Mouse (Mus musculus) intestine, postnatal 0 days (tissue): ENCODE measurements around the gene Tut1. TPM values are rescaled to one million over a fixed set of nuclear protein-coding genes. Genes with fewer than 3 reads are reported as not detected.
A peak's percentile ranks its signal among the peaks of the same experiment; 100 is the strongest.

Experiments used
- ATAC-seq: fragments of 200-750 bp; cut with Nextera tagmentation; 2 replicates; pipeline ENCODE4 v1.8.0; 2017; ENCODE audit warnings: mild to moderate bottlenecking, moderate TSS enrichment, moderate library complexity
- H3K27ac ChIP-seq: fragments of 300-500 bp; sonication (generic); 2 replicates; pipeline ENCODE4 v1.5.1; 2014; ENCODE audit warnings: mild to moderate bottlenecking, low read depth, low read length, moderate library complexity
- H3K27me3 ChIP-seq: fragments of 300-500 bp; sonication (generic); replicated peaks from 2 replicates; pipeline ENCODE4 v1.6.1; 2014; ENCODE audit warnings: low read length, mixed read lengths; ENCODE audit not compliant: control insufficient read depth, insufficient read depth
- H3K36me3 ChIP-seq: fragments of 300-500 bp; sonication (generic); 2 replicates; pipeline ENCODE4 v1.6.1; 2014; ENCODE audit warnings: mild to moderate bottlenecking, moderate library complexity; ENCODE audit not compliant: control insufficient read depth, insufficient read depth
- H3K4me1 ChIP-seq: fragments of 300-500 bp; sonication (generic); replicated peaks from 2 replicates; pipeline ENCODE4 v1.6.1; 2014; ENCODE audit warnings: antibody characterized with exemption, low read length, mixed read lengths; ENCODE audit not compliant: control insufficient read depth, insufficient read depth
- H3K4me2 ChIP-seq: fragments of 300-500 bp; sonication (generic); replicated peaks from 2 replicates; pipeline ENCODE4 v1.6.1; 2014; ENCODE audit warnings: low read depth, mild to moderate bottlenecking, moderate library complexity
- H3K4me3 ChIP-seq: fragments of 300-500 bp; sonication (generic); 2 replicates; pipeline ENCODE4 v1.5.1; 2014; ENCODE audit warnings: low read depth, low read length
- H3K9ac ChIP-seq: fragments of 300-500 bp; sonication (generic); 2 replicates; pipeline ENCODE4 v1.6.1; 2014; ENCODE audit warnings: mild to moderate bottlenecking, low read depth, low read length
- H3K9me3 ChIP-seq: fragments of 300-500 bp; sonication (generic); 2 replicates; pipeline ENCODE4 v1.6.1; 2016; ENCODE audit warnings: mixed run types; ENCODE audit not compliant: control insufficient read depth
- CTCF ChIP-seq: sonication (generic); IDR thresholded peaks from 2 replicates; pipeline ENCODE4 v1.5.1; 2016; ENCODE audit warnings: low read depth, mild to moderate bottlenecking, control low read depth, antibody characterized with exemption, moderate library complexity
- WGBS: fragments of 180-500 bp; shearing (Covaris S2); extraction: QIAGEN DNeasy Blood & Tissue Kit; methylation state at CpG from one replicate; pipeline ENCODE4 v1.1.7; 2014; 5-methylcytosine and 5-hydroxymethylcytosine counted together
- polyA plus RNA-seq: library from polyadenylated mRNA; unstranded; fragments of >200 nt; fragmentation: Nextera tagmentation; extraction: Ambion mirVana; gene quantifications from 2 replicates; pipeline ENCODE4 v1.2.1, GENCODE M21; 2015

Gene Tut1
- polyA plus RNA-seq, 1 experiment from 2014 or later = 10.7 TPM

- H3K36me3 ChIP-seq = no peaks in the 10 kb centered on the region
- no peak for TF ChIP-seq CTCF
- no peaks in the 10 kb centered on the region for H3K9me3 ChIP-seq
- no peak overlapping the region for H3K9ac ChIP-seq
- H3K27me3 ChIP-seq = no peaks in the 10 kb centered on the region
- H3K4me3 ChIP-seq = no peak overlapping the region
- no peak overlapping the region for H3K4me2 ChIP-seq
- peak overlapping the region; percentile 89; the same call in 1 of the 2 replicates for H3K27ac ChIP-seq
- peak; percentile 20 for ATAC-seq
- H3K4me1 ChIP-seq = peaks cover 27% of the 10 kb centered on the region
- WGBS = 15% methylated on average over 7 of the region's 7 CpGs
These were observed 30.7 kb downstream of the Tut1 start for GRCm38 (mm10) chr19:8984255-8984868.

DNA sequence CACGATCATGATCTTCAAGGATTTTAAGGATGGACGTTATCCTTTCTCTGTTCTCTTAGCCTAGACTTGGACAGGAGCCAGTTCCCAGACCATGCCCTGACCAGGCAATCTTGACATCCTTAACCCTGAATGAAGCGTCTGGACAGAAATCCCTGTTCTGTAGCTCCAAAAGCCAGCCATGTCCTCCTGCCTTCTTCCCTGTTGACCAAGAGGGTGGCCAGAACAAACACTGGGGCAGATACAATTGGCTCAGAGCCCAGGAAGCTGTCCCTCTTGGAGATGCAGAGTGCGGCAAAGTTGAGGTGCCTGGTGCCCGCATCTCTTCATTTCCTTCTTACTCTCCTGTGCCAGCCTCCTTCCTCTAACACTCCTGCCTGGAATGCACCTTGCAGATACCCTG is 32.2 kb downstream of the Tut1 start:
- no peak for ATAC-seq
- no peak for TF ChIP-seq CTCF
- no peaks in the 10 kb centered on the region for H3K27me3 ChIP-seq
- no peak overlapping the region for H3K4me3 ChIP-seq
- no peak overlapping the region for H3K9ac ChIP-seq
- no peaks in the 10 kb centered on the region for H3K9me3 ChIP-seq
- peaks cover 27% of the 10 kb centered on the region for H3K4me1 ChIP-seq
- H3K4me2 ChIP-seq = no peak overlapping the region
- no peak overlapping the region for H3K27ac ChIP-seq
- 66% methylated on average over 5 of the region's 5 CpGs for WGBS
- H3K36me3 ChIP-seq = no peaks in the 10 kb centered on the region

DNA sequence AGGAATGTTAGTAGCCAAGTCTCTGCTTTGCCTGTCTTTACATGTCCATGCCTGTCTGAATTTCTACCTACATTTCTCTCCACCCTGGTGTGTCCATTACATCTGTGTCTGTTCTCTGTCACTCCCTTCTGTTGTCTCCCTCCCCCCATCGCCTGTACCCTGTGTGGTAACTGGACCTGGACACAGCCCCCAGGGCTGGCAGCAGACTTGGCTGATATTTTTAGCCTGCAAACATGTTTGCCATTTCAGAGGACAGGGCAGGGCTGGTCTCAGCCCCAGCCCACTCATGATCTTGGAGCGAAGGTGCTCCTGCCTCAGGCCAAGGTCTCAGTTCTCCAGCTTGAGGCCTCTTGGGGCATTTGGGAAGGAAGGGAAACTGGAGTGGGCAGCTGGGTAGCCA is 34.2 kb downstream of the Tut1 start:
- Histone ChIP-seq H3K9ac (no peak overlapping the region), H3K4me1 (peaks cover 23% of the 10 kb centered on the region), H3K36me3 (no peaks in the 10 kb centered on the region), H3K4me2 (no peak overlapping the region), H3K27me3 (no peaks in the 10 kb centered on the region), H3K9me3 (no peaks in the 10 kb centered on the region), H3K27ac (no peak overlapping the region), H3K4me3 (no peak overlapping the region)
- no peak for TF ChIP-seq CTCF
- WGBS = 64% methylated on average over 2 of the region's 2 CpGs
- ATAC-seq = no peak

- Histone ChIP-seq H3K4me2 (peak overlapping the region; percentile 87), H3K27me3 (no peaks in the 10 kb centered on the region), H3K9me3 (no peaks in the 10 kb centered on the region), H3K4me1 (peaks cover 28% of the 10 kb centered on the region), H3K27ac (peak overlapping the region; percentile 96), H3K9ac (peak overlapping the region; percentile 92), H3K36me3 (no peaks in the 10 kb centered on the region), H3K4me3 (peak overlapping the region; percentile 78)
- TF ChIP-seq CTCF = 0 out of 2 replicates have a peak, but pooled peaks have one; percentile 6
- WGBS = 26% methylated on average over 15 of the region's 15 CpGs
- ATAC-seq = peak; percentile 50
These were observed 34.9 kb downstream of the Tut1 start for GRCm38 (mm10) chr19:8988346-8989065.

GRCm38 (mm10) chr19:8989066-8989566 is 35.5 kb downstream of the Tut1 start, which contains the start of gene Ahnak:
Gene Ahnak (plus strand): TSS chr19:8989284.
- H3K4me2 ChIP-seq = peak within 1 kb of the TSS; percentile 87
- H3K27me3 ChIP-seq = no peaks in the 10 kb centered on the region
- peak within 1 kb of the TSS; percentile 92 for H3K9ac ChIP-seq
- WGBS = 0% methylated on average over 34 of the region's 42 CpGs
- no peak for TF ChIP-seq CTCF
- peak within 1 kb of the TSS; percentile 78 for H3K4me3 ChIP-seq
- H3K27ac ChIP-seq = peak within 1 kb of the TSS; percentile 96
- no peaks in the 10 kb centered on the region for H3K36me3 ChIP-seq
- ATAC-seq = peak; percentile 78
- H3K9me3 ChIP-seq = no peaks in the 10 kb centered on the region
- H3K4me1 ChIP-seq = peaks cover 21% of the 10 kb centered on the region; the same call in 1 of the 2 replicates
